Mouse (Mus musculus) left cerebral cortex, adult 9 months (tissue): ENCODE measurements at regions not wholly inside any gene's neighbourhood (a gene's known extent, or its start where the extent isn't known, plus 50 kb on each side); places are given as distances from the start of the nearest gene placed in this dataset.
A peak's percentile ranks its signal among the peaks of the same experiment; 100 is the strongest.

Experiments
- DNase-seq, 2 experiments: peaks; one replicate each; pipeline ENCODE4 v3.0.0; 2022; ENCODE audit warnings: low spot score in 2 of 2

GRCm38 (mm10) chr15:9898211-9898610 is 149.5 kb upstream of the Spef2 start:
- no peak for DNase-seq

GRCm38 (mm10) chr15:9893146-9893545 is 144.5 kb upstream of the Spef2 start:
- DNase-seq: no peak

- no peak for DNase-seq
Observed at GRCm38 (mm10) chr15:9892208-9892607, 143.5 kb upstream of the Spef2 start.

GRCm38 (mm10) chr15:9891446-9891845 is 142.8 kb upstream of the Spef2 start:
- DNase-seq: no peak

- DNase-seq: no peak
Observed at GRCm38 (mm10) chr15:9875776-9876175, 127.1 kb upstream of the Spef2 start.

- DNase-seq: no peak
Observed at GRCm38 (mm10) chr15:9870126-9870525, 121.5 kb upstream of the Spef2 start.

GRCm38 (mm10) chr15:9864778-9865177 is 116.1 kb upstream of the Spef2 start:
- DNase-seq: no peak

GRCm38 (mm10) chr15:9861825-9862224 is 113.2 kb upstream of the Spef2 start:
- DNase-seq: no peak

- no peak for DNase-seq
Observed at GRCm38 (mm10) chr15:9839681-9840080, 91.0 kb upstream of the Spef2 start.

GRCm38 (mm10) chr15:9835096-9835495 is 86.4 kb upstream of the Spef2 start:
- DNase-seq: no peak

- DNase-seq: peak; percentile 5 to 10
Observed at GRCm38 (mm10) chr15:9804469-9804868, 55.8 kb upstream of the Spef2 start.
